ENCODE assay signal across 9 mouse cellular contexts in genomic region chr7:120632518-120632917, GRCm38 (mm10). TPM values are rescaled to one million over a fixed set of nuclear protein-coding genes. Genes with fewer than 3 reads are reported as not detected.
DNase-seq lines count a peak whose midpoint lies in the region; ATAC-seq and TF ChIP-seq lines count a peak whose summit lies in the region.
"Had no signal": no experiment of that assay in that cellular context is flagged by ENCODE, and none has a peak within 500 bp of the region (broad histone marks: within the 10 kb centered on the region; RNA-seq: fewer than 3 reads in every experiment).

No protein-coding gene starts in this region.

- ATAC-seq in liver, embryonic 12.5 days, result no peak

- TF ChIP-seq CTCF in liver, adult 2 months (IDR thresholded peaks at IDR 0.05; ENCODE audit: low read depth, low read length), result no peak

- peak; percentile 9 to 13 for DNase-seq in cerebellum, postnatal 14 days
- DNase-seq in cerebellum, adult 11-12 months, result no peak
- peak; percentile 26 for DNase-seq in liver, adult 2 months (ENCODE audit: extremely low read depth, low read depth, low spot score)
- peak; percentile 81 for DNase-seq in brain, adult 2 months (ENCODE audit: low read depth, low spot score)
- peak; percentile 12 for DNase-seq in lung, postnatal 14 days
- DNase-seq in spleen, postnatal 14 days (ENCODE audit: low spot score in 2 of 2), result no peak
- no peak for DNase-seq in urinary bladder, adult 18-20 months (ENCODE audit: low spot score in 2 of 2)

- TF ChIP-seq POLR2A in liver, adult 2 months (IDR thresholded peaks at IDR 0.05; ENCODE audit: extremely low read depth, insufficient read depth, low read length), result no peak

- no peak overlapping the region for H3K27ac ChIP-seq in liver, adult 2 months (replicated peaks; ENCODE audit: insufficient read depth, low read depth, low read length)
- no peak overlapping the region for H3K27ac ChIP-seq in liver, embryonic 12.5 days
- H3K27ac ChIP-seq: heart, embryonic 15.5 days had no signal

- H3K4me2 ChIP-seq in liver, embryonic 12.5 days, result no peak overlapping the region
- H3K4me2 ChIP-seq: heart, embryonic 15.5 days had no signal

- peaks cover 2% of the 10 kb centered on the region; the same call in 1 of the 2 replicates for H3K36me3 ChIP-seq in liver, adult 2 months (ENCODE audit: control insufficient read depth, insufficient read depth, low read length)
- H3K36me3 ChIP-seq in liver, embryonic 12.5 days, result peaks cover 2% of the 10 kb centered on the region
- H3K36me3 ChIP-seq: heart, embryonic 15.5 days had no signal

- no peak overlapping the region for H3K4me3 ChIP-seq in liver, adult 2 months (ENCODE audit: insufficient read depth, low read depth, low read length)
- no peak overlapping the region for H3K4me3 ChIP-seq in liver, embryonic 12.5 days
- H3K4me3 ChIP-seq: heart, embryonic 15.5 days had no signal

- 73% methylated on average over 1 of the region's 1 CpGs for WGBS in liver, adult 2 months
- WGBS in liver, embryonic 12.5 days (ENCODE audit: insufficient replicate concordance), result 71% methylated on average over 1 of the region's 1 CpGs

- H3K9ac ChIP-seq in liver, adult 2 months (ENCODE audit: low read depth, low read length), result no peak overlapping the region
- H3K9ac ChIP-seq in liver, embryonic 12.5 days, result no peak overlapping the region
- H3K9ac ChIP-seq: heart, embryonic 15.5 days had no signal

- H3K27me3 ChIP-seq in liver, adult 2 months (ENCODE audit: control insufficient read depth, insufficient read depth, low read length), result no peaks in the 10 kb centered on the region
- 0 out of 2 replicates have a peak, but pooled peaks cover 4% of the 10 kb centered on the region for H3K27me3 ChIP-seq in liver, embryonic 12.5 days (replicated peaks)
- H3K27me3 ChIP-seq: heart, embryonic 15.5 days had no signal

- peaks cover 13% of the 10 kb centered on the region; the same call in 1 of the 2 replicates for H3K79me2 ChIP-seq in liver, adult 2 months (ENCODE audit: control insufficient read depth, insufficient read depth, low read length)

- H3K4me1 ChIP-seq in liver, adult 2 months (ENCODE audit: control insufficient read depth, insufficient read depth, low read length), result peaks cover 8% of the 10 kb centered on the region
- peaks cover 24% of the 10 kb centered on the region for H3K4me1 ChIP-seq in liver, embryonic 12.5 days

- no peaks in the 10 kb centered on the region for H3K9me3 ChIP-seq in liver, embryonic 12.5 days (replicated peaks)
- H3K9me3 ChIP-seq: heart, embryonic 15.5 days had no signal

RNA-seq across cellular contexts. Expression of gene Uqcrc2, which starts 2.5 kb away (rescaled TPM):
- total RNA-seq in liver, adult 2 months (2014; rRNA removed), result 275 and 293 TPM in 2 replicates
- 89.6 and 90.8 TPM in 2 replicates for polyA plus RNA-seq in liver, adult 2 months (2012; rRNA removed)
- polyA plus RNA-seq in liver, embryonic 12.5 days (2016; fragmentation: Nextera tagmentation; extraction: Ambion mirVana), result 150 and 160 TPM in 2 replicates

RNA-seq across cellular contexts. Expression of gene Pdzd9, which starts 37.6 kb away (rescaled TPM):
- not detected in 2 replicates for total RNA-seq in liver, adult 2 months (2014; rRNA removed)
- not detected in 2 replicates for polyA plus RNA-seq in liver, adult 2 months (2012; rRNA removed)
- polyA plus RNA-seq in liver, embryonic 12.5 days (2016; fragmentation: Nextera tagmentation; extraction: Ambion mirVana), result 0.13 and 0.17 TPM in 2 replicates

RNA-seq across cellular contexts. Expression of gene Mosmo, which starts 44.9 kb away (rescaled TPM):
- 9.7 and 13.6 TPM in 2 replicates for total RNA-seq in liver, adult 2 months (2014; rRNA removed)
- 15.9 and 16.2 TPM in 2 replicates for polyA plus RNA-seq in liver, adult 2 months (2012; rRNA removed)
- polyA plus RNA-seq in liver, embryonic 12.5 days (2016; fragmentation: Nextera tagmentation; extraction: Ambion mirVana), result 9.4 and 10.7 TPM in 2 replicates

Comparison
In these comparisons a context has a peak if more than half of its experiments do, and no peak if none do; other contexts are left out.
1. DNase-seq: peak in cerebellum, postnatal 14 days (2 of 2), liver, adult 2 months (single experiment), brain, adult 2 months (single experiment) and lung, postnatal 14 days (single experiment); none in cerebellum, adult 11-12 months (single experiment), spleen, postnatal 14 days (0 of 2) and urinary bladder, adult 18-20 months (0 of 2).